Mouse (Mus musculus) midbrain, embryonic 15.5 days (tissue): Measurements from ENCODE around the gene Rnf216. TPM values are rescaled to one million over a fixed set of nuclear protein-coding genes. Genes with fewer than 3 reads are reported as not detected.

ENCODE experiments used
- ATAC-seq: fragments of 200-750 bp; cut with Nextera tagmentation; replicated peaks from 2 replicates; pipeline ENCODE4 v1.8.0; 2017; ENCODE audit warnings: moderate TSS enrichment
- H3K27ac ChIP-seq: fragments of 300-500 bp; sonication (generic); 2 replicates; pipeline ENCODE4 v1.5.1; 2015; ENCODE audit warnings: mild to moderate bottlenecking, inconsistent platforms
- H3K27me3 ChIP-seq: fragments of 300-500 bp; sonication (generic); replicated peaks from 2 replicates; pipeline ENCODE4 v1.6.1; 2015; ENCODE audit warnings: inconsistent platforms
- H3K36me3 ChIP-seq: fragments of 300-500 bp; sonication (generic); replicated peaks from 2 replicates; pipeline ENCODE4 v1.6.1; 2015; ENCODE audit warnings: inconsistent platforms
- H3K4me1 ChIP-seq: fragments of 300-500 bp; sonication (generic); 2 replicates; pipeline ENCODE4 v1.6.1; 2015; ENCODE audit warnings: inconsistent platforms
- H3K4me2 ChIP-seq: fragments of 300-500 bp; sonication (generic); 2 replicates; pipeline ENCODE4 v1.6.1; 2015; ENCODE audit warnings: inconsistent platforms, mild to moderate bottlenecking, moderate library complexity
- H3K4me3 ChIP-seq: fragments of 300-500 bp; sonication (generic); 2 replicates; pipeline ENCODE4 v1.5.1; 2015; ENCODE audit warnings: mild to moderate bottlenecking, inconsistent platforms
- H3K9ac ChIP-seq: fragments of 300-500 bp; sonication (generic); 2 replicates; pipeline ENCODE4 v1.6.1; 2015; ENCODE audit warnings: mild to moderate bottlenecking, inconsistent platforms
- H3K9me3 ChIP-seq: fragments of 300-500 bp; sonication (generic); 2 replicates; pipeline ENCODE4 v1.6.1; 2016; ENCODE audit warnings: inconsistent platforms
- WGBS: fragments of 180-500 bp; shearing (Covaris S2); methylation state at CpG from one replicate; pipeline ENCODE4 v1.1.7; 2015; ENCODE audit warnings: mixed read lengths; 5-methylcytosine and 5-hydroxymethylcytosine counted together
- polyA plus RNA-seq: library from polyadenylated mRNA; unstranded; fragments of >200 nt; fragmentation: Nextera tagmentation; extraction: Ambion mirVana; gene quantifications from 2 replicates; pipeline ENCODE4 v1.2.1, GENCODE M21; 2015

Gene Rnf216
- polyA plus RNA-seq, 1 experiment from 2014 or later, result 33.6 TPM

- Histone ChIP-seq H3K27ac (no peak overlapping the region), H3K4me2 (no peak overlapping the region), H3K4me1 (no peaks in the 10 kb centered on the region), H3K4me3 (no peak overlapping the region), H3K9me3 (no peaks in the 10 kb centered on the region), H3K36me3 (no peaks in the 10 kb centered on the region), H3K27me3 (no peaks in the 10 kb centered on the region), H3K9ac (no peak overlapping the region)
- no peak for ATAC-seq
- 75% methylated on average over 5 of the region's 5 CpGs for WGBS
These were observed 124.3 kb downstream of the Rnf216 start for GRCm38 (mm10) chr5:142988520-142988919.

- Histone ChIP-seq H3K27me3 (no peaks in the 10 kb centered on the region), H3K4me2 (no peak overlapping the region), H3K4me1 (no peaks in the 10 kb centered on the region), H3K36me3 (no peaks in the 10 kb centered on the region), H3K9me3 (no peaks in the 10 kb centered on the region), H3K4me3 (no peak overlapping the region), H3K27ac (no peak overlapping the region), H3K9ac (no peak overlapping the region)
- 70% methylated on average over 10 of the region's 10 CpGs for WGBS
- ATAC-seq, result no peak
These were observed 128.5 kb downstream of the Rnf216 start for GRCm38 (mm10) chr5:142984271-142984670.

DNA sequence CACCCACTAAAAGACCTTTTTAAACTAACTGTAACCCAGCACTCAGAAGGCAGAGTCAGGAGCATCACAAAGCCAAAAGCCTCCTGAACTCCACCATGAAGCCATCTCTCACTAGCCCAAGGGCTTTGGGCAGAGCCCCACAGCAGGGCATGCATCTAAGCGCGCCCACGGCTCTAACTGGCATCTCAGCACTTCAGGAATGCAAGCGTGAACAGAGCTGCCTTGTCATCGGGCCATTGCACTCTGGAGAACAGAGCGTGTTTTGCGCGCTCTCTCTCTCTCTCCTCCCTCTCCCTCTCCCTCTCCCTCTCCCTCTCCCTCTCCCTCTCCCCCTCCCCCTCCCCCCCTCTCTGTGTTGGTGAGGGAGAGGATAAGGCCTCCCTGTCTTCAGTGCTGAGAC, 129.6 kb downstream of the Rnf216 start:
- H3K36me3 ChIP-seq, result no peaks in the 10 kb centered on the region
- no peak overlapping the region for H3K4me2 ChIP-seq
- ATAC-seq, result no peak
- H3K9ac ChIP-seq, result no peak overlapping the region
- no peaks in the 10 kb centered on the region for H3K9me3 ChIP-seq
- H3K4me1 ChIP-seq, result no peaks in the 10 kb centered on the region
- no peak overlapping the region for H3K27ac ChIP-seq
- H3K27me3 ChIP-seq, result no peaks in the 10 kb centered on the region
- 64% methylated on average over 8 of the region's 8 CpGs for WGBS
- no peak overlapping the region for H3K4me3 ChIP-seq

- no peak for ATAC-seq
- no peaks in the 10 kb centered on the region for H3K4me1 ChIP-seq
These were observed 130.6 kb downstream of the Rnf216 start for GRCm38 (mm10) chr5:142982046-142982801.

DNA sequence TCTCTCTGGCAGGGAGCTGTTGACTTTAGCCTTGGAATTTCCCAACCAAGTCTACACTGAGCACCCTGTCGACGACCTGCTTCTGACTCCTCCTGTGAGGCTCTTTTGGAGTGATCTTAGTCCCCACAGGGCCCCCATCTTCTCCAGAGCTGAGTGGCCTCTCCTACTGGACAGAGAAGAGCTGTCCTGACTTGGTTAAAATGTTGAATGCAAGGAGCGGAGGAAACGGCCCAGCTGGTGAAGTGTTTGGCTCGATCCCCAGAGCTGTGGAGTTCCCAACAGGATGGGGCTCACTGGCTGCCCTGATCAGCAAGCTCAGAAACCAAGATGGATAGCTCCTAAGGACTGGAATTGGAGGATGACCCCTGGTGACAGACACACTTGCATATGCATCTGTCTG, 136.3 kb downstream of the Rnf216 start:
- no peak overlapping the region for H3K4me2 ChIP-seq
- no peaks in the 10 kb centered on the region for H3K9me3 ChIP-seq
- no peak overlapping the region for H3K27ac ChIP-seq
- peaks cover 25% of the 10 kb centered on the region for H3K36me3 ChIP-seq
- 66% methylated on average over 5 of the region's 5 CpGs for WGBS
- no peak overlapping the region for H3K4me3 ChIP-seq
- no peak overlapping the region for H3K9ac ChIP-seq
- H3K27me3 ChIP-seq, result no peaks in the 10 kb centered on the region
- peaks cover 7% of the 10 kb centered on the region for H3K4me1 ChIP-seq
- no peak for ATAC-seq

More at GRCm38 (mm10) chr5:142982046-142982801, 130.6 kb downstream of the Rnf216 start:
- Histone ChIP-seq H3K4me2 (no peak overlapping the region), H3K27ac (no peak overlapping the region), H3K9ac (no peak overlapping the region), H3K4me3 (no peak overlapping the region), H3K36me3 (no peaks in the 10 kb centered on the region), H3K27me3 (no peaks in the 10 kb centered on the region), H3K9me3 (no peaks in the 10 kb centered on the region)
- 81% methylated on average over 16 of the region's 16 CpGs for WGBS

GRCm38 (mm10) chr5:142974598-142975121, 138.1 kb downstream of the Rnf216 start:
- no peak overlapping the region for H3K4me3 ChIP-seq
- peak; percentile 82 for ATAC-seq
- no peaks in the 10 kb centered on the region for H3K27me3 ChIP-seq
- H3K4me2 ChIP-seq, result peak overlapping the region; percentile 31
- 5% methylated on average over 18 of the region's 18 CpGs for WGBS
- peak overlapping the region; percentile 49 for H3K27ac ChIP-seq
- H3K4me1 ChIP-seq, result peaks cover 7% of the 10 kb centered on the region
- H3K9ac ChIP-seq, result no peak overlapping the region
- peaks cover 43% of the 10 kb centered on the region for H3K36me3 ChIP-seq
- H3K9me3 ChIP-seq, result no peaks in the 10 kb centered on the region

GRCm38 (mm10) chr5:142973971-142974370, 138.8 kb downstream of the Rnf216 start:
- H3K4me1 ChIP-seq, result peaks cover 7% of the 10 kb centered on the region
- H3K9ac ChIP-seq, result no peak overlapping the region
- no peaks in the 10 kb centered on the region for H3K9me3 ChIP-seq
- peaks cover 46% of the 10 kb centered on the region for H3K36me3 ChIP-seq
- H3K4me3 ChIP-seq, result no peak overlapping the region
- peak; percentile 12; the same call in 1 of the 2 replicates for ATAC-seq
- H3K27ac ChIP-seq, result peak overlapping the region; percentile 49; the same call in 1 of the 2 replicates
- WGBS, result 60% methylated on average over 3 of the region's 3 CpGs
- no peak overlapping the region for H3K4me2 ChIP-seq
- H3K27me3 ChIP-seq, result no peaks in the 10 kb centered on the region

- peaks cover 39% of the 10 kb centered on the region for H3K36me3 ChIP-seq
- H3K9ac ChIP-seq, result no peak overlapping the region
- H3K27me3 ChIP-seq, result no peaks in the 10 kb centered on the region
- no peak overlapping the region for H3K4me2 ChIP-seq
- no peak overlapping the region for H3K4me3 ChIP-seq
- peaks cover 37% of the 10 kb centered on the region for H3K4me1 ChIP-seq
- no peak overlapping the region for H3K27ac ChIP-seq
- H3K9me3 ChIP-seq, result no peaks in the 10 kb centered on the region
- ATAC-seq, result no peak
- 91% methylated on average over 14 of the region's 14 CpGs for WGBS
These were observed 144.4 kb downstream of the Rnf216 start for GRCm38 (mm10) chr5:142968411-142968810.

DNA sequence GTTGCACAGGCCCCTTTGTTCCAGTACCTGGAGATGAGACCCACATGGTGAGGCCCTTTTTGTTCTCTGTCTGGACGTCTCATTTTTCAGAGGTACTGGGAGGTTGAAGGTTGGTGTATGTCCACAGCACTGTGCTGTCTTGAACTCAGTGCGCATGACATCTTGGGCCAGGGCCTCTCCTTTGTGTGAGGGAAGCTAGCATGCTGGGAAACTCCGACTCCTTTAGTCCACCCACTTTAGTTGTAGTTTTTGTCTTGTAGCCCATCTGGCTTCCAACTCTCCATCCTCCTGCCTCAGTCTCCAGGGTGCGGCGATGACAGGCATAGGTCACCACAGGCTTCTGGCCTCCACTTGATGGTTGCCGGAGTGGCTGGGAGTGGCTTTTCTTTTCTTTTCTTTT, 148.1 kb downstream of the Rnf216 start:
- Histone ChIP-seq H3K9me3 (no peaks in the 10 kb centered on the region), H3K36me3 (peaks cover 2% of the 10 kb centered on the region; the same call in 1 of the 2 replicates), H3K27me3 (no peaks in the 10 kb centered on the region), H3K4me2 (peak overlapping the region; percentile 92), H3K27ac (peak overlapping the region; percentile 96), H3K4me1 (peaks cover 46% of the 10 kb centered on the region), H3K9ac (peak overlapping the region; percentile 99), H3K4me3 (peak overlapping the region; percentile 87)
- 48% methylated on average over 6 of the region's 6 CpGs for WGBS
- no peak for ATAC-seq

DNA sequence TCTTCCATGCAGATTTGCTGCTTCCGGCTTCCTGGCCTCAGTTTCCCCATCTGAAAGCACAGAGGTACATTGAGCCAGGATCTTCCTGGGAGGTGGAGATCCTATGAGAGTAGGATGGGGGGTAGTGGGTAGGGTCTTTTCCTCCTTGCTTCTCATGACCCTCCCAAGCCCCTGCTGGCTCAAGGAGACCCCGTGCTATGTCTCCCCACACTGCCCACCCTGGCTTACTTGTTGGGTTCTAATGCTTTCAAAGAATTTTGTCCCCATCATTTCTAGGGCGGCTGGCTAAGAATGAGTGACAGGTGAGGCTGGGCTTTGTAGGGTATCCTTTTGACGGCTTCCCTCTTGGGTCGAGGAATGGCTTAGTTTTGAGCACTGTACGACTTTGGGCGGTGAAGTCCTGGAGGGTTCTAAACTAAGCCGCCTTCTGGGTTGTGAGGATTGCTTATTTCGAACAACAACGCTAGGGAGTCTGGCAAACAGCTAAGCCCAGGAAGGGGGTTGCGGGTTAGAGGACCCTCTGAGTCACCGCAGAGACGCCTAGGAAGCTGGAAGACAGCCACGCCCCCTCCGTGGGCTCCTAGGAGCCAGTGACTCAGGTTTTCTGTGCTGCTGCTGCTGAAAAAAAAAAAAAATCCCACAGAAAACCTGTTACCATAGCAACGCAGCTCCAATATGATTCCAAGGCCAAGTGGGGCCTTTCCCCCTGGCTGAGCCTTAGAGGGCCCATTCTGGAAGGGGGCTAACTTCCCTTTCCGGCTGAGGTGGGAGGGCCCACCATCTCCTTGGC, 148.9 kb downstream of the Rnf216 start:
- peaks cover 48% of the 10 kb centered on the region for H3K4me1 ChIP-seq
- 14% methylated on average over 17 of the region's 17 CpGs for WGBS

DNA sequence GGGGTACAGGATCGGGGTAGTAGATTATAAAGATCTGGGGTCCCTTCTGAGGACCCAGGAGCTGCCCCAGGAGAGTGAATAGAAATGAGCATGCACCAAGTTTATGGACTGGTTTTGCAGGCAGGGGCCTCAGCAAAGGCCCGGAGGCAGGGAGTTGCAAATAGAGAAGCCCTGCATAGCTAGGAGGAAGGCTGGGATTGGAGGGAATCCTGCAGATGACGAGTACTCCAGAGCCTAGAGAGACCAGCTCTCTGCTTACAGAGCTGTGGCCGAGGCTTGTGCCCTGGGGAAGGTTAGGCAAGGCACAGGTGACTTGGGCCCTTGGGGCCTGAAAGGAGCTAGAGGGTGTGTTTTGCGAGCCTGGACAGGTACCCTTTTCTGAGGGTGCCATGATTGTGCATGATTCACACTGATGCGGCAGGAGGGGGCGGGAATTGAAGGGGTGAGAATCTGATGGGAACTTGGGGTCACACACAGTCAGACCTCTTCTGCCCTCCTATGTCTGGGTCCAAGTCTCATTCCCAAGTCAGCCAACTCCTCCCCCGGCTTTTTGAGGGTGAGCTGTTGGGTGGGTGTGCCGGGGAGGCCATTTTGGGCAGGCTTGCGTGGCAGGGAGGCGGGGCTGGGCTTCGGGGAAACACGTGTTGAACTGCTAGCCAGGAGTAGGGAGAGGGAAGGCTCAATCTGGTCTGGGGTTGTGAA, 149.6 kb downstream of the Rnf216 start:
- peak overlapping the region; percentile 96 for H3K27ac ChIP-seq
- peak overlapping the region; percentile 87 for H3K4me3 ChIP-seq
- peaks cover 48% of the 10 kb centered on the region for H3K4me1 ChIP-seq
- no peaks in the 10 kb centered on the region for H3K9me3 ChIP-seq
- H3K27me3 ChIP-seq, result no peaks in the 10 kb centered on the region
- no peak for ATAC-seq
- 5% methylated on average over 13 of the region's 13 CpGs for WGBS
- H3K36me3 ChIP-seq, result no peaks in the 10 kb centered on the region
- H3K4me2 ChIP-seq, result peak overlapping the region; percentile 92
- peak overlapping the region; percentile 99 for H3K9ac ChIP-seq

More for the DNA sequence above, 148.9 kb downstream of the Rnf216 start:
- H3K27me3 ChIP-seq, result no peaks in the 10 kb centered on the region
- H3K4me2 ChIP-seq, result peak overlapping the region; percentile 92
- H3K4me3 ChIP-seq, result peak overlapping the region; percentile 87
- no peak for ATAC-seq
- no peaks in the 10 kb centered on the region for H3K9me3 ChIP-seq
- H3K27ac ChIP-seq, result peak overlapping the region; percentile 96
- peak overlapping the region; percentile 99 for H3K9ac ChIP-seq
- no peaks in the 10 kb centered on the region for H3K36me3 ChIP-seq
